Mouse (Mus musculus) kidney, adult 2 months (tissue): ENCODE results near the gene Gzmk.

Experiments
- CTCF ChIP-seq: fragments of 200-500 bp; conservative IDR thresholded peaks from 2 replicates; pipeline ENCODE4 v1.5.1; 2011; ENCODE audit warnings: low read depth, mild to moderate bottlenecking, control low read depth, low read length, moderate library complexity, mixed read lengths; ENCODE audit not compliant: insufficient read depth, insufficient read length
- POLR2A ChIP-seq: fragments of 200-500 bp; IDR thresholded peaks from one replicate; pipeline ENCODE4 v1.6.1; 2011; ENCODE audit warnings: low read depth, low read length, control low read depth

GRCm38 (mm10) chr13:113271189-113271588 lies 45.5 kb upstream of the Gzmk start:
- TF ChIP-seq CTCF, result no peak
- TF ChIP-seq POLR2A, result no peak
